Mouse (Mus musculus): ENCODE results near the gene Egfr. TPM values are rescaled to one million over a fixed set of nuclear protein-coding genes. Genes with fewer than 3 reads are reported as not detected.

The Egfr gene
- total RNA-seq (2015) (0.39 and 0.94 TPM in 2 replicates), total RNA-seq (2017) (0.11 and 0.37 TPM in 2 replicates)

- peak; percentile 58 for ATAC-seq (ENCODE audit: poor library complexity, severe bottlenecking)
Measured at GRCm38 (mm10) chr11:16752007-16752348, at the start of gene Egfr. Gene Egfr, plus strand, starts transcription at chr11:16752203.

GRCm38 (mm10) chr11:16703221-16703620, 48.8 kb upstream of the Egfr start:
- no peak for ATAC-seq (ENCODE audit: poor library complexity, severe bottlenecking)

GRCm38 (mm10) chr11:16735083-16735644, 16.8 kb upstream of the Egfr start:
- ATAC-seq (ENCODE audit: poor library complexity, severe bottlenecking): no peak

GRCm38 (mm10) chr11:16737323-16737722, 14.7 kb upstream of the Egfr start:
- no peak for ATAC-seq (ENCODE audit: poor library complexity, severe bottlenecking)

GRCm38 (mm10) chr11:16738691-16739090, 13.3 kb upstream of the Egfr start:
- no peak for ATAC-seq (ENCODE audit: poor library complexity, severe bottlenecking)

GRCm38 (mm10) chr11:16739155-16739554, 12.8 kb upstream of the Egfr start:
- ATAC-seq (ENCODE audit: poor library complexity, severe bottlenecking): no peak

GRCm38 (mm10) chr11:16740691-16741611, 11.1 kb upstream of the Egfr start:
- ATAC-seq (ENCODE audit: poor library complexity, severe bottlenecking): no peak

- ATAC-seq (ENCODE audit: poor library complexity, severe bottlenecking): no peak
Measured at GRCm38 (mm10) chr11:16742251-16742650, 9.8 kb upstream of the Egfr start.

- no peak for ATAC-seq (ENCODE audit: poor library complexity, severe bottlenecking)
Measured at GRCm38 (mm10) chr11:16742821-16743220, 9.2 kb upstream of the Egfr start.

- no peak for ATAC-seq (ENCODE audit: poor library complexity, severe bottlenecking)
Measured at GRCm38 (mm10) chr11:16751457-16751982, 483 bp upstream of the Egfr start.

- ATAC-seq (ENCODE audit: poor library complexity, severe bottlenecking): peak; percentile 26
Measured at GRCm38 (mm10) chr11:16752349-16753153, 548 bp downstream of the Egfr start.

- no peak for ATAC-seq (ENCODE audit: poor library complexity, severe bottlenecking)
Measured at GRCm38 (mm10) chr11:16753154-16754040, 1.4 kb downstream of the Egfr start.

GRCm38 (mm10) chr11:16759930-16760329, 7.9 kb downstream of the Egfr start:
- no peak for ATAC-seq (ENCODE audit: poor library complexity, severe bottlenecking)

- ATAC-seq (ENCODE audit: poor library complexity, severe bottlenecking): no peak
Measured at GRCm38 (mm10) chr11:16761184-16761583, 9.2 kb downstream of the Egfr start.

- ATAC-seq (ENCODE audit: poor library complexity, severe bottlenecking): no peak
Measured at GRCm38 (mm10) chr11:16766038-16766815, 14.2 kb downstream of the Egfr start.

- ATAC-seq (ENCODE audit: poor library complexity, severe bottlenecking): no peak
Measured at GRCm38 (mm10) chr11:16767984-16768383, 16.0 kb downstream of the Egfr start.

- ATAC-seq (ENCODE audit: poor library complexity, severe bottlenecking): no peak
Measured at GRCm38 (mm10) chr11:16769276-16769675, 17.3 kb downstream of the Egfr start.

- ATAC-seq (ENCODE audit: poor library complexity, severe bottlenecking): no peak
Measured at GRCm38 (mm10) chr11:16769709-16770303, 17.8 kb downstream of the Egfr start.

- ATAC-seq (ENCODE audit: poor library complexity, severe bottlenecking): no peak
Measured at GRCm38 (mm10) chr11:16770966-16771365, 19.0 kb downstream of the Egfr start.
